Mouse (Mus musculus): ENCODE measurements at regions not wholly inside any gene's neighbourhood (a gene's known extent, or its start where the extent isn't known, plus 50 kb on each side); places are given as distances from the start of the nearest gene placed in this dataset.
"Not testable (repeated sequence)": the region's sequence is repeated elsewhere in the genome, so short reads cannot be mapped to it uniquely, and the experiment has no call there.

DNA sequence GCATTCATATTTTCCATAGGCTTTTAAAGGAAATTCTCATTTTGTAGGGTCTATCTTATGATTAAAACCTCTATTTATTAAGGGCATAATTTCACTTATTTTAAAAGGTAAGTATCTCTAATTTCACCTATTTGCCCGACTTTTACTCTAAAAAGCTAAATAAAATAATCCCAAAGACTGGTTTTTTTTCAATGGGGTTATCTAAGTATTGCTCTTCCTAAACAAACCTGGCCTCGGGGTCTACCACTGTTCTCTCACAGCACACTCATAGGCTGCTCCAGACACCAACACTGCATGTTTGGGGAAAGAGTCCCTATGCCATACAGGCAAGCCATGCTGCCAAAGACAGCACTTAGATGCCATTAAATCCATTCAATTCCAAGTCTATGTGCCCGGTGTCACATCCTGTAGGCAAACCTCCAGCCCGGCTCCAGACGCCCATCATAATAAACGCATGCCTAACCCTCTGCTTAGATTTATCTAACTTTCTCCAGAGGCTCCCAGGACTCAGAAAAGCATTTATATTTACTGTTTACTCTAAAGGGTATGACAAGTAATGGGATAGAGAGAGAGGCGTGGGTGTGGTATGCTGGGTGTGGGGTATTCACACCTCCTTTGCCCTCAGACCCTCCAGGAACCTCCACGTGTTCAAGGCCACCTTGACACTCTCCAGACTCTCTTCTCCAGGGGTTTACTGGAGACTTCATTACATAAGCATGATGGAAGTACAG, 62.5 kb upstream of the Cpm start:
- DNase-seq = no peak

DNA sequence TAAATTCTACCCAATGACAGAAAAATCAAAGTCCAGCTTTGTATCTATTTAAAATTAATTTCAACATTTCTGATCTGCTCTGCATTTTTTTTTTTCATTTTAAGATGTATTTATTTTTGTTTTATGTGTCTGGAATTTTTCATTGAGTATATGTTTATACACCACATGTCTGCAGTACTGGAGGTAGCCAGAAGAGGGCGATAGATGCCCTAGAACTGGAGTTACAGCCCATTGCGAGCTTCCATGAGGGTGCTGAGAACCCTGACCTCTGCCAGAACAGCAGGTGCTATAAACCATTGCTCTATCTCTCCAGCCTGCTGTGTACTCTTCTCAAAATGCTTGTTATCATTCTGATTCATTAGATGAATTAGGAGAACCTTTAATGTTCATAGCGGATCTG, 63.1 kb upstream of the Cpm start:
- DNase-seq = peak; percentile 36

DNA sequence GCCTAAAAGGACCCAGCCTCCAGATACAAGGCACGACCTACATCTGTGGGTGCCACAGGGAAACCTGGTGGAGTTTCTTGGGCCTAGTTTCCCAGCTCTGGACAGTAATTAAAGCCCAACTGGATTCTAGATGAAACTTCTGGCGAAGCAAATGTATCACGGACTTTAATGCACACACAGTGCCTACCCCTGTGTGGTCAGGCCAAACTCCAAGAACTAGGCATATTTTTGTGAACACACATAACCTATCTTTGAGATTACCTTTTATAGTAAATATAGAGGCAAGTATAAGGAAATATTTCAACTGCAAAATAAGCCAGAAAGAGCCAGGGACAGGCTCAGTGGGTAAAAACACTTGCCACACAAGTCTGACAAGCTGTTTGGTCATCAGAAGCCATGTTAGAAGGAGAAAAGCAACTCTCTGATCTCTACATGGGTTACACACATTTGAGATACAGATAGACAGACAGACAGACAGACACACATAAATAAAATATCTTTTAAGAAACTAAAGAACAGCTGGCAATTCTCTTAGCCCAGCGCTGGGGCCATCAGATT, 63.7 kb upstream of the Cpm start:
- no peak for DNase-seq

DNA sequence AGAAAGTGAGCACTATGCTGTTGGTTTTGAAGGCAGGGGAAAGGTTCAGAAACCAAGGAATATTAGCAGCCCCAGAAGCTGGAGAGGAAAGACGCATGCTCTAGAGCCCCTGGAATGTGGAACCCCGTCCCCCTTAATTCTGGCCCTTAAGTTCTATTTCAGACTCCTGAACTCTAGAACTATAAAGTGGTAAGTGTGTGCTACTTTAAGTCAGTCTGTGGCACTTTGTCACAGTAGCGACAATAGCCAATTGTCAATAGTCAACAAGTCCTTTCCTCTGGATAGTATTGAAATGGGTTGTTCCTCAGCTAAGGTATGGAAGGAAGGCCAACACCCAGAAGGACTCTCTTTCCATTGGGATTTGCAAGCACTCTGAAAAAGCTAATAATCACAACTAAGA, 64.2 kb upstream of the Cpm start:
- DNase-seq = no peak

DNA sequence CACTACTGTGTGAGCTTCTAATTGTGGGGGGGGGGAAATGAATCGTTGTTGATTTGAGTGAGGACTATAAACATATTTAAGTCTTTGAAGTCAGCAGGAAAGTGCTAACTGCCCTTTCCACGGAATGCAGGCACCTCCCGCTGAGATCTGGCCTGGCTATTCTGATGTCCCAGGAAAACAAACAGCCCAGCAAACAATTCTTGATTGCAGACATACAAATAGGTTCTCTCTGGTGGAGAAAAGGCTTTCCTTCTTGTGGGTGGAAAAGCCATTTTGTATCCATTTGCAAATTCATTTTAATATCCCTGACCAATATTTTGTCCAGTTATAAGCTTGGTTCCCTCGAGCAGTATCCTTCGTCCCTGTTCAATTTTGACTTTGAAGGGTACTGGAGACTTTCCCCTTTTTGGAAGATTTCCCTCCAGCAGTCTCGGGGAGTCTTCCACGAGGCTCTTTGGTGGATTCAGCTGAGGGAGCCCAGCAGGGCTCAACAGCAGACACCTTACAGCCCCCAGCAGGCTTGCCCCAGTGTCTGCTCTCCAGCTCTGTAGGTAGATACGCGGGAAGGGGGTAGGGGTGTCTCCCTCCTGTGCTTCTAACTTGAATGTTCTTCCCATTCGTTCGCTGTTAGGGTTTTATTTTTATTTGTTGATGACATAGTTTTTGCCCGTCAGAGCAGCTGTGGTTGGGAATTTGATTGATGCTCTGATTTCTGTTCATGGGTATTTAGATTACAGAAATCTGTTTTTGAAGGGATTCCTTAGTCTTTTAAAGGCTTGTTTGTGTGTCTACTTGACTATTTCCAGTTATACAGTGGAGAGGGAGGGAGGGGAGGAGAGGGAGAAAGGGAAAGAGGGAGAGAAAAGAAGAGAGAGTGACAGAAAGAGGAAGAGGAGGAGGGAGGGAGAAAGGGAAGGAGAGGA, 64.9 kb upstream of the Cpm start:
- no peak for DNase-seq

DNA sequence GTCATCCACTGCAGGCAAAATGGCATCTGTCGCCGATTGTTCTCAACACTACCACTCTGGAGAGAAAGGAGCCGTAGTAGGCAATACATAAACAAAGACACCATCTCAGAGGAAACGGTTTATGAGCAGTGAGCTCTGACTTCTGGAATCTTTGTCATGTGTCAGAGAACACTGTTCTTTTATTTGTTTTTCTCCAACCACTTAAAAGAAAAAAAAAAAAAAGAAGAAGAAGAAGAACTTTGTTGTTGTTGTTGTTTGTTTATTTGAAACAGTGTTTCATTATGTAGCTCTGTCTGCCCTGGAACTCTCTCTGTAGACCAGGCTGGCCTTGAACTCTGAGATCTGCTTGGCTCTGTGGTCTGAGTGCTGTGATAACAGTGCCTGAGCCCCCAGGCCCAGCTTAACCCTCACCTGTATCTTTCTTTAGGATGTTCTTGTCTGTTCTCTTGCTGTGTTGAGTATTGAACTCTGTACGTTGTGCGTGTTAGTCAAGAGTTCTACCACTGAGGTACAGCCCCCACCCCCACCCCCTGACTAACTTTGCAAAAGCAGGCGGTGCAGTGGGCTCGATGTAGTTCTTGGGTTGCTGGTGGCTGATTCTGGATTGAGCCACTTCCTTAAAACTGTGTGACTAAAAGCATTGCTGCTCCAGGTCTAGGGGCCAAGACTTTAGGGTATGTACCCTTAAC, 65.7 kb upstream of the Cpm start:
- no peak for DNase-seq

DNA sequence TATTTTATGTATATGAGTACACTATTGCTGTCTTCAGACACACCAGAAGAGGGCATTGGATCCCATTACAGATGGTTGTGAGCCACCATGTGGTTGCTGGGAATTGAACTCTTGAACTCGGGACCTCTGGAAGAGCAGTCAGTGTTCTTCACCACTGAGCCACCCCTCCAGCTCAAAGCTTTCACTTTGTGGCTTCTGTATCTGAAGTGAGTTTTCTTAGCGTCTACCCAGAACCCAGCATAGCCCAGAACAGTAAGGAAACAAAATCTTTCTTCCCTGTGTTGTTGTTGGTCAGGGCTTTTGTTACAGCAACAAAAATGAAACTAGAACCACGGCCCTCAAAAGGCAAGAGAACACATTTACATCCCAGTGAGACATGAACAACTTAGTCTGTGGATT, 66.5 kb upstream of the Cpm start:
- not testable (repeated sequence) for DNase-seq

DNA sequence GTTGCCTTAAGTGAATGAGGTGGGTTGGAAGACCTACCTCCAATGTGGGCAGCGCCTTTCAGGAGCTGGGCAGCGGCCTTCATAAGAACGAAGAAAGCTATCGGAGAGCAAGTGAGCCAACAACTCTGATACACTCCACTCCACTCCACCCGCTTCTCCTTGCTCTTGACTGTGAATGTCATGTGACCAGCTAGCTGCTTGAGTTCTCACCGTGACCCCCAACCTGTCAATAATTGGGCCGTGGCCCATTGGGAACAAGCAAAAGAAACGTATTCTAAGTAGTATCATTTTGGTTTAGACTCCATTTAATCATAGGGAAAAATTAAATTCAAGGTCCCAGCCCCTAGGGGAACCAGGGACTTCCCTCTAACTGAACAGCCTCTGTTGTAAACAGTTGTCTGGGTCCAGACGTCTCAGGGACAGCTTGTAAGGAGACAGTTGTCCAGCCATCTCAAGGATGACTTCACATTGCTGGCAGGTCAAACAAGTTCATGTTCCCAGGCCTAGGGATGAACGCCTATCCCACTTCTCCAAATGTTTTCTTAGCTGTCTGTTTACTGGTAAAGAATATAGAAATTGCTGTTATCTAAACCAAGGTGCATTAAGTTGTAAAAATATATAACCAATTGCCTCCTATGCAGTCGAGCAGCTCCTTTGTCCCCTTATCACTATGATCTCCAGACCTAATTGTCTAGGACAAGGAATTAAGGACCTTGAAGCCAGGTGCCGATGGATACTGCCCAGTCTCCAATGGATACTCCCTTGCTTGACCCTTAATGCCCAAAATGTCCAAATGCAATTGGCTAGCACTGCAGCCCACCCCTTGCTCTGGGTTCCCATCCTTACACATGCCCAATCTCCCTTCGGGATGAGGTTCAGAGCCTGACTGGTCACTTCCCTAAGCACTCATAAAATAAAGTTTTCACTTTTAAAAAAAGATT, 67.1 kb upstream of the Cpm start:
- DNase-seq = no peak

DNA sequence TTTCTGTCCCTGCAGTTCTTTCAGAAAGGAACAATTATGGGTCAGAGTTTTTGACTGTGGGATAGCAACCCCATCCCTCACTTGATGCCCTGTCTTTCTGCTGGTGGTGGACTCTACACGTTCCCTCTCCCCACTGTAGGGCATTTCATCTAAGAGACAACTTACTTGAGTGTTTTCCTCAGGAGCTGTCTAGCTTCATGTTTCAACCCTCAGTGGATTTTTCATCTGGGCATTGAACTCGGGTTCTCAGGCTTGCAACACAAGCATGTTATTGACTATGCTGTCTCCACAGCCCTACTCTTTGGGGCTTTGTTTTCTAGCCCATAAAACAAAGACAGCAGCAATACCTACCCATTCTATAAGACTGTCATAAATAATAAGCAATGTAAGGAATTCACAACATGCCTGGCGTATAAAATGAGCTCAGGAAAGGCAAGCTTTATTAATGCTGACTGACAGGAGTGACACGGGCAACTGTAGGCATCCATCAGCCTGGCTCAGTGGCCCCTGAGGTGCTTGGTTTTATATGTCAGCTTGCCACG, 68.0 kb upstream of the Cpm start:
- DNase-seq = no peak

DNA sequence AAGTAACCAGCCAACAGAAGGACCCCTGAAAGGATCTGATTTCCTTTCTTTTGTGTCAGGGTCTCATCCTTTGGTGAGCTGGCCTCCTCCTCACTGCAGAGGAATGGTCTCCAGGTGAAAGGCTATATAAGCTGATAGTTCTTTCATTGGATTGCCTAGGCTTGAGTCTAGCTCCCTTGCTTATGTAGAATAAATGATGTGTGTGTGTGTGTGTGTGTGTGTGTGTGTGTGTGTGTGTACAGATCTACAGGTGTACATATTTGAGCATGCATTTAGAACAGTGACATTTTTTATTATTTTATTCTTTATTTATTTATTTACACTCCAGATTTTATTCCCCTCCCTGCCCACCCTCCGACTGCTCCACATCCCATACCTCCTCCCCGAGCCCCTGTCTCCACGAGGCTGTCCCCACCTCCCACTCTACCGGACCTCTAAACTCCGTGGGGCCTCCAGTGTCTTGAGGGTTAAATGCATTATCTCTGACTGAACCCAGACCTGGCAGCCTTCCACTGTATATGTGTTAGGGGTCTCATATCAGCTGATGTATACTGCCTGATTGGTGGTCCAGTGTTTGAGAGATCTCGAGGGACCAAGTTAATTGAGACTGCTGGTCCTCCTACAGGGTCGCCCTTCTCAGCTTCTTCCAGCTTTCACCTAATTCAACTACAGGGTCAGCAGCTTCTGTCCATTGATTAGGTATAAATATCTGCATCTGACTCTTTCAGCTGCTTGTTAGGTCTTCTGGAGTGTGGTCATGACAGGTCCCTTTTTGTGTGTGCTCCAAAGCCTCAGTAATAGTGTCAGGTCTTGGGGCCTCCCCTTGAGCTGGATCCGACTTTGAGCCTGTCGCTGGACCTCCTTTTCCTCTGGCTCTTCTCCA, 68.7 kb upstream of the Cpm start:
- no peak for DNase-seq

DNA sequence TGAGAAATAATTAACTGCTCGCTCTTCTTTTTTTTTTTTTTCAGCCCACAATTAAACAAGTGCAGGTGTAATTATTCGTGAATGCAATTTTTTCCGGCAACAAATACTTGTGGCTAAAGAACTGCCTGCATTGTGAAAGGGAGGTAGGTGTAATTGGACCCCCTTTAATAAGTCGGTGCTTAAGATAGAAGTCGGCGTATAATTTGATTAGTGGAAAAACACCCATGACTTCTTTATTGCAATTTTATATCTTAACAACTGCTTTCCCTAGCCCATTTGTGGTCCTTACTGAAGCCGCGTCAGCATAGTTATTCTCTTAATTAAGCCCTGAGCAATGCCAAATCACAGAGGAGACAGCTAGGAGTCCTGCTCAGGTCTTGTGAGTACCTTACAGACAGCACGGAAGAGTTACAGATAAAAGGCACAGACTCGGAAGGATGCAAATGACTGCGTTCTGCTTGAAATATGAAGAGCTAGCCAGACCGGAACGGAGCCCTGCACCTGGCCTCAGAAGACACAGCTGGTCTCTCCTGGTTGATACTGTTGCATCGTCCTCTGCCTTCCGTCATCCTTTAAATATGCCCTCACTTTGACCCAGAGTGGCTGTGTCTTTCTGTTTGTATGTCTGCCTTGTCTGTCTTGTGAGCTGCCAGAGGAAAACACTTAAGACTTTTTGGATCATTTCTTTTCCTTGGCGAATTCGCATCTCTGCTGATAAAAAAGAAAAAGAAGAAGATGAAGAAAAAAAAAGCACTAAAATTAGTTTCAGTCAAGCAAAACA, 69.5 kb upstream of the Cpm start:
- peak; percentile 11 for DNase-seq

DNA sequence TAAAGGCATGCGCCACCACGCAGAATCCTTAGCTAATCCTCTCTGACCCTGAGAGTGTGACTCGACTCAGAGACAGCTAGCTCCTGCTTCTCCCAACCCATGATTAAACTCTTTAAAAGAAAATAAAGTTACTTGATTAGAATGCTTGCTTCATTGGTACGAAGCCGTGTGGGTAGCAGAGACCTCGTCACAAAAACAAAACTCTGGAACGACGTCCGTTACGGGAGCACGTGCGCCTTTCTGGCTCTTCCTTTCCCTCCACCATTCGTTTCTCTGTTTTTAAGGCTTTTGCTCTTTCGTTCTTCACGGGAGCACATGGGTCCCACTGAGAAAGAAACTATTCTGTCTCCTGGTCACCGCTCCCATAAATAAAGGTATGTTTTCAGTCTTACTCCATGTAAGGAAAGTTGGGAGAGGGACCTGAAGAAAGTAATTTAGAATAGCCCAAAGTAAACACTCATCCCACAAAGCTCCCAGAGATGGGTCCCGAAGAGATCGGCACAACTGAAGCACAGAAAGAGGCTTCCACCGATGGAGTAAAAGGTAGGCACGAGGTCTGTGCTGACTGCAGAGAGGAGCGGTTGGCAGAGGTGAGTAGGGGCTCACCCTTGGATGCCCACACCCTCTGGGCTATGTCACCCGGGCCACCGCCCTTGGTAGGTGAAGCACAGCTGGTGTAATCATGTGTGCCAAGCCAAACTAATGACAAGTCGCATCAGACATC, 70.2 kb upstream of the Cpm start:
- no peak for DNase-seq

DNA sequence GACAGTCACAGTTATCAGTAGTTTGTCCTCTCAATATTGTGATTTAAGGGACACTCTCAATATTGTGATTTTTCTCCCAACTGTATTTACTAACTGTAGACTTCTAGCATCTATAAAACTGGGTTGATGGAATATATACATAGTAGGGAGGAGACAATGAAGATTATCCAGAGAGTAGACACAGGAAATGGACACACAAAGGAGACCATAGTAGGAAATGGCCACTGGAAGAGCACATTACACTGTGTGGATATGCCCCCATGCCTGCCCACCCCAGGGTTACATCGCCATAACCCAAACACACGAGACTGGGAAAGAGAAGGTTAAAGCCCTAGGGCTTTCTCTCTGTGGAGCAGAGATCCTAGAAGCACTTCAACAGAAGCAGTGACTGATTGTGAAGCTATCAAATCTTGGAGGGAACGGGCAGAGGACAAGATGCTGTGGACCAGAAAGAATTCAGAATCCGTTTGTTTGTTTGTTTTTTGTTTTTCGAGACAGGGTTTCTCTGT, 71.0 kb upstream of the Cpm start:
- no peak for DNase-seq

DNA sequence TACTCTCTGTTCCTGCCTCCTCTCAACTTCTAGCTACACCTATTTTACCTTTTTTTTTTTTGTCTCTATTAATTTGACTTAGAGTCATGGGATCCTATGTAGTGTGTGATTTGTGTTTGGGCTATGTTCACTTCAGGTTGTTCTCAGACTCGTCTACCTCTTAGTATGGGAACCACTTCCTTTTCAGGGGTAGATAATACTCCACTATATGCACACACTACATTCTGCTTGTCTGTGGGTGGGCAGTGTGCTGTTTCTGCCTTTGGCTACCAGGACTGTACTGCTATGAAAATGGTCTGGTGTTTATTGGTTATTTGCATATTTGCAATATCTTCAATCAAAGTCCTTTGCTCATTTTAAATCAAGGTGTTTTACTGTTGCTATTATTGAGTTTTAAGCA, 71.6 kb upstream of the Cpm start:
- no peak for DNase-seq

DNA sequence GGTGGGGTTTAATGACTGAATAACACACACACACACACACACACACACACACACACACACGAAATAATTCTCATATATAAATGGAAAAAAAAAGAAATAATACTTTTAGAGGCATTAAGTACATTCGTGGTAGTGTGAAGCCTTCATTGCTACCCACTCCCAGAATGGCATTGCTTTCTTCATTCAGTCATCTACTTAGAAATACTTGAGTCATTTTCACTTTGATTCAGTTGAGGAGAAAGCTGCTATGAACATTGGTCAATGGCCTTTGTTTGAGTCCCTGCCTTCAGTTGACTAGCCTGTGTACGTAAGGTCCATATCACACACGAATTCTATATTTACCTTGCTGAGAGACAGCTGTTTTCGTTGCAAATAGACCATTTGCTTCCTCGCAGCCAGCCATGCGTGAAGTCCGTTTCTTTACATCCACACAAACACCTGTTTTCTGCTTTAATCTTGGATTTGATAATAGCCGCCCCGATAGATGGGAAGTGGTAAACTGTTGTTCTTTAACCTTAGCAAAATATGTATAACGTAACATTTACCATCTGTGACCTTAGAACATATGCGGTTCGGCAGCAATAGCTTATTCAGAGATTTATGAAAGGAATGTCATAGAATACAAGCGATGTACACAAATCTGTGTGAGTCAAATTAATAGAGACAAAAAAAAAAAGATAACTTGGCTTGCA, 72.3 kb upstream of the Cpm start:
- no peak for DNase-seq

DNA sequence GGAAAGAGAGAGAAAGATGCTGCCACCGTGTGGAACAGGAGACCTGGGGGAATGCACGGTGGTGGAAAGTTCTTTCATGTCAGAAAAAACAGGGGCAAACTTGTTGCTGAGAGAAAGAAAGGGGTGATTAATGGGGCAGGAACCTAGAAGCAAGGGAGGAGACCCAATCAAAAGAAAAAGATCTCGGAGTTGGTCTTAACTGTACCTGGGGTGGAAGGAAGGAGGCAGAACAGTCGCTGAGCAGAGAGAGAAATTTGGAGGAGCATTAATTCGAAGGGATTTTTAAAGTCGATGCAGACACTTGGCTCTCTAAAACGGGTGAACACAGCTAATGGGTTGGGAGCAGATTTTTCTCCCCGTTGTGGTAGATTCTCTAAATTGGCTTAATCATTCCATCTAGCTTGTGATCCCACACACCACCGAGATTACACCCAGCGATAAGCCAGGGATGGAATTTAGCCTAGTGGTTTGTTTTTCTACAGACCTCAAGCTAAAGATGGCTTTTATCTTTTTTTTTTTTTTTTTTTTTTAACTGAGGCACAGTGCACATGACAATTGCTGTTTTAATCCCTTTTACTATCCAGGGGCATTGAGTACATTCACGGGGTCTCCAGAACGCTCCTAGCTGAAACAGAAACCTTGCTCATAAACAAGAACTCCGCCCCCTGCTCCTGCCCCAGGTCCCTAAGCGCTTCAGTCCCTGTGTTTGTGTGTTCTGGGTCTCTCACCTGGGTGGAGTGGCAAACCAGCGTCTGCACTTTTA, 73.1 kb upstream of the Cpm start:
- DNase-seq = no peak

DNA sequence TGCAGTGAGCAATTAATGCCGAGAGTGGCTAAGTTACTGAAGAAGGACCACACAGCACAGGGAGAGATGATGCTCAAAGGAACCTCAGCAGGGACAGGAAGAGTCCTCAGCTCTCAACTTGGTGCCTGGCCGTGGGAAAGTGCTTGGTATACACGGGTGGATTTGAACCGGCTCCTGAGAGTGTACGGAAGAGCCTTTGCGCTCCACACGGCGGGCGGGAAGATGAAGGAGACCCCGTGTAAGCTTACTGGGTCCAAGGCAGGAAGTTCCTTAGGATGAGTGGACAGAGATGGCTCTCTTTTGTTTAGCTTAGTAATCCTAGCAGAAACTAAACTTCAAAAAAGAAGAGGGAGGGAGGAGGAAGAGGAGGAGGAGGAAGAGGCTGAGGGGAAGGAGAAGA, 73.8 kb upstream of the Cpm start:
- no peak for DNase-seq

DNA sequence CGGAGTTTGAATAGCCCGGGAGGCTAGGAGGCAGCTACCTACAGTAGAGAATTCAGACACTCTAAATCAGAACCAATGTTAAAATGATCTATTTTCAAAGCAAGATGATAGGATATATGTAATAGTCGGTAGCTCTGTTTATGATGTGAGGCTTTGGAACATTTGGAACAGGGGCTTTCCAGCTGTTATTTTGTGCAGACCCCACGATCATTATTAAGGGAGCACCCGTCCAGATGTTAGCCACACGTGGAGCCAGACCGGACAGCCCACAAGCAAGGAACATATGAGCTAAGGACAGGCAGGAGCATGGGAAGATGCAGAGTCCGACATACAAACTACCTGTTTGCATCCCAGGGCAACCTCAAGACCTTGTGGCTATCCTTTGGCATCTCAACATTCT, 74.3 kb upstream of the Cpm start:
- DNase-seq = no peak

Measured in thymus, postnatal 4 days (tissue).